Mouse (Mus musculus) heart, postnatal 25 days (tissue): Measurements from ENCODE around the gene Dedd2. TPM values are rescaled to one million over a fixed set of nuclear protein-coding genes. Genes with fewer than 3 reads are reported as not detected.
A peak's percentile ranks its signal among the peaks of the same experiment; 100 is the strongest.
"Not testable (repeated sequence)": the region's sequence is repeated elsewhere in the genome, so short reads cannot be mapped to it uniquely, and the experiment has no call there.

Experiments
- DNase-seq: peaks from one replicate; pipeline ENCODE4 v3.0.0; 2022; ENCODE audit warnings: low spot score
- intact Hi-C: fragments of 180-260 bp; cut with DNase I; formaldehyde crosslinking; loops from one replicate; pipeline ENCODE4 v1.15.1; 2025
- total RNA-seq, 2 experiments: library from RNA; stranded (reverse); gene quantifications; 2 replicates each; pipeline ENCODE4 v1.2.3; 2021

Gene Dedd2
- 10 to 100 TPM; 13.6 to 20.2 TPM for total RNA-seq

DNA sequence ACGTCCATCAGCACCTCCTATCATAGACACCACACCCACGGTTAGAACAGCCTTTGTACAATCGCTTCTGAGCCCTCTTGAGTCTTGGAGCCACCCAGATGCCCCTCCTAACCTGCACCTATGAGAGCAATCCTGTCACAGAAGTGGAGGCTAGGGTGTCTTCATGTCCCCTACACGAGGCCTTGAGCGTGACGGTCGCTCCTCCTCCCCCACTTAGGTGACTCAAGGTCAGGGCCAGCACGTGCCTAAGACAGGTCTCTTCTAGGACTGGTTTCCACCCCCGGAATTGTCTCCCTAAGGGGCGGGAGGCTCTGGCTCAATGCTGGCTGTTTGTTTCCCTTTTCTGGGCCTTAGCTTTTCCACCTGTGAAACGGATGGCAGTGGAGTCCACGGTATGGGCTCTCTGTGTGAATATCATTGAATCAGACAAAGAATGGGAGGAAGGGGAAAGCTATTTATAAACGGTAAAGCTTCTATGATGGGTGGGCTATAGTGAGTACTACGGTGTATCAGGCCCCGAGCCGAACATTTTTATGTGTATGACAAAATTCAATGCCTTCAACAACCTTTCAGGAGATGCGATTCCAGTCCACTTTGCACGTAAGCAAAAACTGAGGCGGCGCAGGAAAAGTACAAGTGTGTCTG lies at the start of gene Dedd2:
Gene Dedd2, minus strand, starts transcription at position 159 of the 645 bp plus-strand sequence.
- no peak for DNase-seq
- intact Hi-C loops: no loop called here

DNA sequence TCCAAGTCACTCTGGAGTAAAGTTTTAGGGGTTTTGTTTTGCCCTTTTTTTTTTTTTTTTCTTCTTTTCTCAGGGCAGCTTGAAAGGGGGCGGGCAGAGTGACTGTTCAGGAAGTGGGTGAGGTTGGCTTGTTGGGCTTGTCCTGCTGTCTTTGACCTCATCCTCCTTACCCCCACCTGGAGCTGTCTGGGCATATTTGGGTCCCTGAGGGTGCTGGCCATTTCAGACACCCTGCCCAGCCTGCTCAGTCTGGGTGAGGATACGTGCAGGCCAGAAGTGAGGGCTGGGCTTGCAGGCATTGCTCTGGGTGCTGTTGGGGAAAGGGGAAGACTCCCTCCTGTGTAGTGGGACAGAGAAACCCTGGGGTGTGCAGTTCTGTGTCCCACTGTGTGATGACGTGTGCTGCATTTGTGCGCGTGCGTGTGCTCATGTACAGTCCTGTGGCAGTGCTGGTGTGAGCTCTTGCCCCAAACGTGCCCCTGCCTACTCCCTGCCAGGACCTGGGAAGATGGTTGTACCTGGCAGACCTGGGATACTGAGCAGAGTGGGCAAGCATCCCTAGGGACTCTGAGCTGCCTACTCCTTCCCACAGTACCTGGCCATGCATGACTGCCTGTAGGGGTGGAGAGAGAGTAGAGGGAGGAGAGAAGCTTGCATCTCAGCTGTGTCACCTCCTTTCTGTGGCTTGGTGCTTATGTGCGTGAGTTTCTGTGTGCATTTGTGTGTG lies 49.3 kb upstream of the Dedd2 start:
- DNase-seq: no peak
- intact Hi-C loops: no loop called here

DNA sequence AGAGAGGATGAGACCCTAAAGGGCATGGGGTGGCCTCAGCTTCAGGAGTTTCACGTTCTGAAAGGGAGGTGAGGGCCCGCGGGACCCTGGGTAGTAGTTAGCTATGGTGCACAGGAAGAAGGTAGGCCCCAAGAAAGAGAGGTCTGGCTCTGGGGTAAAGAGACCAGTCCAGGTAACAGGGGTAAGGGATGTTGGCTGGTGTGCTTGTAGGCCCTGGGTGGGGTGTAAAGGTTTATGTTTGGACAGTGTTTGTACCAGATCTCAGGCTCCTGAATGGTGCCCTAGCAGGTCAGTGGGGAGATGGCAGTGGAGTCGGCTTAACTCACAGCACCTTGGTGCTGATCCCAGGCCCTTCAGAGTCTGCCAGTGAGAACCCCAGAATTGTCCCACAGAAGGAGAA lies 48.6 kb upstream of the Dedd2 start:
- no peak for DNase-seq

DNA sequence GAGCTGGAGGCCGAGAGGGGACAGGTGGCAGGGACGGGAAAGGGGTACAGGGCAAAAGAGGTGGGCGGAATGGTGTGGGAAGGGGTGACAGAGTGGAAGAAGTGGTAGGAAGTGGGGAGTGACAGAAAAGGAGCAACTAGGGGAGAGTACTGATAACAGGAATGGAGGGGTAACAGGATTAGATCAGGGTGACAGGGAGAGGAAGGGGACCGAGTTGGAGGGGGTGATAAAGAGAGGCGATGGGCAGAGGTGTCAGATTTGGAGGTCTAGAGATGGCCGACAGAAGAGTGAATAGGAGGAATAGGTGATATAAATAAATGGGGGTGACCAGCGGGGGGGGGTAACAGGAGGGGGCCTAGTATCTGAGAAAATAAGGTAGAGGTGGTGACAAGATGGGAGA lies 48.2 kb upstream of the Dedd2 start:
- intact Hi-C loops: no loop called here
- no peak for DNase-seq

More for the DNA sequence above, 48.6 kb upstream of the Dedd2 start:
- intact Hi-C loops: no loop called here

DNA sequence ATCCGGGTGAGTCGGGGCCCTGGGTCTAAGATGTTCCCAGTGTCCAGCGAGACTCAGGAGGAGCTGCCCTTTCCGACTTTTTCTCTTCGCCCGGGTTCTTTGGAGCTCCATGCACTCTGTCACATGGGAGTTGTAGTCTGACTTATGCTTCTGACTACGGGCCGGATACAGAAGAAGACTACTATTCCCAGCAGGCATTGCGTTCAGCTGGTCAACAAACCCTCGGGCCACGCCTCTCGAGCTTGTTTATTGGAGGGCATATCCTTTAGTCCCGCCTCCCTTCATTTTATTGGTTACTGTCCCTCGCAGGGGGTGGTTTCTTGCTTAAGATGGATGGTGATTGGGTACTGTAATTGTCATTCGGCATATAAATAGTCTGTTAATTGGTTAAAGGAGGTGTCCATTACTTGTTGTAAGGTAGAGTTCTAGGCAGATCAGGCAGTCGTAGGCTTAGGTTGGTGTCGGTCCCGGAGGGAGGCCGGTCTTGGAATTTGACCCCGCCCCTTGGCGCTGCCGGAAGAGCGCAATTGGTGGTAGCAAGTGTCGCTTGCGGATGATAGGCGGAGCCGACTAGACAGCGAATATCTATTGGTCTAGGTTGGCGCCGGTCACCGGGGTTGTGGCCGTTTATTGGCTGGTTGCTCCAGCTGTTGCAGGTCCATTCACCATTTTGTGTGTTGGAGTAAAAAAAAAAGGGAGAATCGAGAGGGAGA lies 47.5 kb upstream of the Dedd2 start:
- peak; percentile 100 for DNase-seq
- intact Hi-C loops: loop anchor here (2.0 kb wide), 1 partner anchor 15 kb away; no protein-coding TSS in a partner anchor

DNA sequence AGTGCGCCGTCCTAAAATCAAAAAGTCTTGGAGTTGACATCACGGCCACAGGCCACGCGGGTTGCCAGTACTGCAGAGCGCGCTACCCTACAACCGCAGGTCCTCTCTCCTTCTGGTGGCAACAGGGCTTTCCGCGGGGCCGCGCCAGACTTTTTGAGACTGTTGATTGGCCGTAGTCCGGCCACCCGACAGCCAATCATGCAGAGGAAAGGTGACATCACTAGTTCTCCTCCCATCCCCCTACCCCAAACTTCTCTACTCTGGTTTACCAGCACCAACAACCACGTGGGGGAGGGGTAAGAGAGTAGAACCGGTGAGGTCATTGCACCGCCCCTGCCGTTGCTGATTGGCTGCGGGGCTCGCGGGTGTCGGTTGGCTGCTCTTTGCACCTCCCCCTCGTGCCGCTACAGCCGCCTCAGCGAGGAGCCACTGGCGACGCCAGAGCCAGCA lies 46.9 kb upstream of the Dedd2 start, which contains the start of gene Cic:
Gene Cic, plus strand, starts transcription at position 404 of the 450 bp plus-strand sequence.
- intact Hi-C loops: loop anchor here (2.0 kb wide), 1 partner anchor 15 kb away; no protein-coding TSS in a partner anchor
- peak; percentile 99 for DNase-seq

DNA sequence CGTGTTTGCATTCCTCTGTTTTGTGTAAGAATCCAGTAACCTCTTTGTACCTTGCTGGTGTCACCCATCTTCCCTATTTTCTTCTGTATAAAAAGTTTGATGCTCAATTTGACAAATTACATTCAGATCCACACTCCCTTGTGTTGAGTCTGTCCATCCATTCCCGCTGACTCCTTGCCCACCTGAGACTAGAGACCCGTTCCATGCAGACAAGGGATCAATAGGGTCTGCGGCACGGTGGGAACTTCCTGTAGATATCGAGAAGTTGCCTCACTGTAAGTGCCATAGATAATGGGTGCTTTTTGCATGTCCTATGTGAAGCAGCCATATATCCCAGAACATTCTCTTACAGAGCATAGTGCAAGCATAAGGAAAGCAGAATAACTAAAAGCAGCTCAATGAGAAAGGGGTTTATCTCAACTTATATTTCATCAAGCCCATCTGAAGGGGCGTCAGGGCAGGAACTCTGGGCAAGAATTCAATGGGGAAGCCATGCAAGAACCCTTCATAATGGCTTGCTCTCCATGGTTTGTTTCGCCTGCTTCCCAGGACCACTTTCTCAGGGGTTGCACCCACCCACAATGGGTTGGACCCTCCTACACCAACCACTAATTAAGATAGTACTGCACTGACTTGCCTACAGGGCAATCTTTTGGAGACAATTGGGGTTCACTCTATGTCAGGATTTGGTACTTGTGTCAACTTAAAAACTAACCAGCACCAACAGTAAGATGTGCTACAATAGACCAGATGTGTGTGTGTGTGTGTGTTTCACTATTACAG lies 46.0 kb upstream of the Dedd2 start:
- intact Hi-C loops: loop anchor here (2.0 kb wide), 1 partner anchor 14 kb away; no protein-coding TSS in a partner anchor
- no peak for DNase-seq

DNA sequence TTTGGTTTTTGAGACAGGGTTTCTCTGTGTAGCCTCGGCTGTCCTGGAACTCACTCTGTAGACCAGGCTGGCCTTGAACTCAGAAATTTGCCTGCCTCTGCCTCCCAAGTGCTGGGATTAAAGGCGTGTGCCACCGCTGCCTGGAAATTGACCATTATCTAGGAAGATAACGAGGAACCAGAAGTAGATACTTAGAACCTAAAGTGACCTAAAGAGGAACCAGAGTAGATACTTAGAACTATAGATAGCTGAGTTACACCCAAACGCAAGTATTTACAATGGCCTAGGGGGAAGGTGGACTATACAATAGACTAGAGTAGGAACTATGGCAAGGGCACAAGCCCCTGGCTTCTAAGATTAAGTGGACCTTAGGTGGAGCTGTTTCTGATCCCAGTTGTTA lies 45.3 kb upstream of the Dedd2 start:
- intact Hi-C loops: loop anchor here (2.0 kb wide), 1 partner anchor 13 kb away; no protein-coding TSS in a partner anchor
- not testable (repeated sequence) for DNase-seq

DNA sequence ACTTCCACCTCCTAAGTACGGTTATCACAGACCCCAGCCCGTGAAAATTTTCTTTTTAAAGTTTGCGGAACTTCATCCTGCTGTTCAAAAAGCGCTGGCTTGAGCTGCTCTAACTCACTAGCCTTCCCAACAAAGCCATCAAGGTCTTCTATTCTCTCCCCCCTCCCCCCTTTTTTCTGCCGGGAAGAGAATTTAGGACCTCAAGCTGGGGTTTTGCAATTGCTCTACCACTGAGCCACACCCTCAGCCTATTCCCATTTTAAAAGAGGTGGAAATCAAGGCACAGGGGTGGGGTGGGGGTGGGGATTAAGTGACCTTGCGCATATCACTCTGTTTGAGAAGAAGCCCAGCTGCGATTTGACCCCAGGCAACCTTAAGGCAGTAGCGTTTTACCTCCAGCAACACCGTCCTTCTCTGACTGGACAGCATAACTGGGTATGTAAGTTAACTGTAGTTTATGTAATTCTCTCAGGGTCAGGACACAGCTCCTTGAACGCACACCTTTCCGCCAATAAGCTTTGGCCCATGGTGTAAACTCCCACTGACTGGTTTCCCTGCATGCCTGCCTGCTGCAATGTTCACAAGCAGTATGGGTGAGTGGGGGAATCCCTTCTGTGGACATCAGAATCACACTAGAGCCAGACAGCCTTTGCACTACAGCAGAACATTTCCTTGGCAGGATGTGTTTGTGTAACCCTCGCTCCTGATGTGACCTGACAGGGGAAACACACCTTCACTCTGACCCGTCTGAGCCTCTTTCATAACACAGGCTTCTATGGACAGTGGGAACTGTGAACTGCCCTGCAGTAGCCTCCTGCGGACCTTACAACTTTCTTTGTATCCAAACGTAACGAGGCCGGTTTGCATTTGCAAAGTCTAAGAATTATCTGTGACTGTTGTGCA lies 43.8 kb upstream of the Dedd2 start:
- DNase-seq: no peak
- intact Hi-C loops: no loop called here

DNA sequence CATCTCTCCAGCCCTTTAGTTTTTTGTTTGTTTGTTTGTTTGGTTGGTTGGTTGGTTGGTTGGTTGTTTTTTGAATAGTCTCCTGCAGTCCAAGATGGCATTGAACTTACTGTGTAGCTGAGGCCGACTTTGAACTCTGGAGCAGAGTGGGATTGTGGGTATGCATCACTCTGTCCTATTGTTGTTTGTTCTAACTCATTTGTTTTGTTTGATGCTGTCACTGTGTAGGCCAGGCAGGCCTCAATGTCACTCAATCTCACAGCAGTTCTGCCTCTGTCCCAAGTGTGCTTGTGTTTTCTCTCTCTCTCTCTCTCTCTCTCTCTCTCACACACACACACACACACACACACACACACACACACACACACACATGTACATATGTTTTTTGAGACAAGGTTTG lies 41.5 kb upstream of the Dedd2 start:
- intact Hi-C loops: no loop called here
- DNase-seq: no peak

DNA sequence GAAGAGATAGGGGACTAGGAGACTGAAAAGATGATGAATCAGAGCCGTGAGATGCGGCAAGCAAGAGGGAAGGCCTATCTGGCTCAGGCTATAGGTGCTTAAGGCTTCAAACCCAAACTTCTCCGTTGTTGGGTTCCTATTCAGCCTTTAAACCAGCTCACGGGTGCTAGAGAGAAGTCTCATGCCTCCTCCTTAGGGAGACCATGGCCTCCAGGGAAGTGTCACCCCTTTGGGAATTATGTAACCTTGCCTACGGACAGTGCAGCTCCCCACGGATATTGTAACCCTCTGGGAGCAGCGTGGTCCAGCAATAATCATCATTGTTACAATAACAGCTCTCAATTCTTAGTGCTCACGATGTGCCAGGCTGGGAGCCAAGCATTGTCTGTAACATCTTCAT lies 31.4 kb upstream of the Dedd2 start:
- intact Hi-C loops: loop anchor here (2.0 kb wide), 1 partner anchor 15 kb away; the partner anchor contains the start of gene Cic

DNA sequence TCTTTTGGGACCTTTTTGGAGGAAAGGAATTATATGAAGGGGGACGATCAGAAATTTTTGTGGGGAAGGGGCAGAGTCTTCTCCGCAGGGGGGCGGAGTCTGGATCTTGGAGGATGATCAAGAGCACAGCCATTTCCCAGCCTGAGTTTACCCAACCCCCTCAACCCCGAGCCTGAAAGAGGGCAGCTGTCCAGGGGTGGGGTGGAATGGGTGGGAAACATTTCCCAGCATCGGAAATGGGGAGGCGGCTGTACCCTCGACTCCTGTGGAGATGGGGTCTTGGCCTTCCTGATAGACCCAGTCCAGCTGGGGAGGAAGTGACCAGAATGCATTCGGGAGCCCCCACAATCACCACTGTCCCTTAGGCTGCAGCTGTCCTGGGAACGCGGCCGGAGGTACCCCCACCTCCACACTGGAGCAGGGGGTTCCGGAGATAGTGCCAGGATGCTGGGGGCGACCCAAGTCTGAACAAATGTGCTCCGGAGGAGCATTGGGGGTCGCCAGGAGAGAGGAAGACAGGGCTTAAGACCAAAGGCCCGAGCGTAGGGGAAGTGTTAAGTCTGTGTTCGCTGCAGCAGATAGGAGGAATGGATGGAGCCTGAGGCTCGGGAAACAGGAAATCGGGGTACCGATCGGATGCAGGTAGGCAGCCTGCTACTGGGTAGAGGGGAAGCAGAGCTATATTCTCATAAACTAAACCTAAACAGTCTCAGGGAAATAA lies 30.8 kb upstream of the Dedd2 start:
- intact Hi-C loops: no loop called here

More for the DNA sequence above, 31.4 kb upstream of the Dedd2 start:
- DNase-seq: no peak

DNA sequence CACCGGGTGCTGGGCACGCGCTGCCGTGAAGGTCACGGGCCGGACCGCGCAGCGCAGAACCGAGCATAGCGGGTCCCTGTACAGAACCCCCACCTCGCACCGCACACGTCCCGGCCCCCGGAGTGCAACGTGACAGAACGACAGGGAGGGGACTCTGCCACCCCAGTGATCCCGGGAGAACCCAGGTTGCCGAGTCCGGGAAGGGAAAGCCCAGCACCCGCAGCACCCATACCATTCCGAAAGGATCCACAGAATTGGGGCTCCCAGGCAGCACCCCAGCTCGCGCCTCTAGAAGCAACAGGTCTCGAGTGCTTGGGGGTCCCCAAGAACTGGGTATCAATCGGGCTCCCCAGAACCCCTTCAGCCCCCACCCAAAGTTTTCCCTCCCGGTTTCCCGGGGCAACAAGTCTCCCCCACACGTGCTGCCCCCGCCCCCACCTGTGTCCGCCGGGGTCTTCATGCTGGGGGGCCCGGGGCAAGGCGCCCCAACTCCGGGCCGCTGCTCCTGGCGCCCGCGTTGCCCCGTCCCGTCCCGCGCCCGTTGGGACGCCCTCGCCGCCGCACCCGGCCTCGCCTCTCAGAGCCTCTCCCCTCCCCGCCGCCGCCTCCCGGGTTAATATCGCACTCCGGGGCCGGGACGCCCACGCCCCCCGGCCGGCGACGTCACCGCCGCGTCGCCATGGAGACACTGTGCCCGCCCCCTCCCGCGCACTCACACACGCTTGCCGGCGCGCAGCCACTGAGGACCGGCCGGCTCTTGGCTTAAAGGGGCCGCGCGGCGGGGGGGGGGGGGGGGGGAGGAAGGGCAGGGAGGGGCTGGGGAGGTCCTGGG lies 29.9 kb upstream of the Dedd2 start, which contains the start of gene Erf:
Gene Erf, minus strand, starts transcription at position 621 of the 832 bp plus-strand sequence.
- peak; percentile 93 for DNase-seq
- intact Hi-C loops: no loop called here

More for the DNA sequence above, 30.8 kb upstream of the Dedd2 start:
- DNase-seq: peak; percentile 72

DNA sequence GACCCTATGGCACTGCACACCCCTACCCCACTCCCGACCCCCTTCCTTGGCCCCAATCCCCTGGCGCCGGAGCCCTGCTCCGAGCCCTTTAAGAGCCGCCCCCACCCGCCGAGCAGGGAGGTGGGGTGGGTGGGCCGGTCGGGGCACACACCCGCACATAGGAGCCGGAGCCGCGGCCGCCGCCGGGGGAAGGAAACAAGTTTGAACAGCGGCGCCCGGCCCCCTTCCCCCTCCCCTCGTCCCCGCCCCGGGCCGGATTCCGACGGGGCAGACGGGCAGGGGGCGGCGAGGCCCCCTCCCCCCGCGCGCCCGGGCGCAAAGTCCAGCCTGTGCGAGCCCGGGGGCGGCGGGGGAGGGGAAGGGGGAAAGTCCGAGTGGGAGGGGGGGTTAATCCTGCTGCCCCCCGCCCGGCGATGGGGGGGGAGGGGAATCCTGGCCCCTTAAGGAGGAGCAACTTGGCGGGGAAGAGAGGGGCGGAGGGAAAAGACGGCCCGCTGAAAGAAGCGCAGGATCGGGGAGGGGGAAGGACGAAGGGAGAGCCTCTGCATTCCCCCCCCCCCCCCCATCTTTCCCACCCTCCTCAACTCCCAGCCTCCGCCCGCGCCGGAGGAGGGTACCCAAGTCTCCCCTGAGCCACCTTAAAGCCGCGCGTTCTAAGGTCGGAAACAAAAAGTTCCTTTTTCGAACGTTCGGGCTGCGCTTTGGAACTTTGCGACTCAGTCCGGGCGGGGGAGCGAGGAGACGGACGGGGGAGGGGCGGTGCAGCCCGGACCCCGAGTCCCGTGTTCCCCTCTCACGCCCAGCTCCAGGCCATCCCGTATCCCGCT lies 29.1 kb upstream of the Dedd2 start:
- intact Hi-C loops: loop anchor here (1.0 to 2.0 kb wide), 2 partner anchors 10 to 29 kb away; no protein-coding TSS in a partner anchor
- peak; percentile 75 for DNase-seq

DNA sequence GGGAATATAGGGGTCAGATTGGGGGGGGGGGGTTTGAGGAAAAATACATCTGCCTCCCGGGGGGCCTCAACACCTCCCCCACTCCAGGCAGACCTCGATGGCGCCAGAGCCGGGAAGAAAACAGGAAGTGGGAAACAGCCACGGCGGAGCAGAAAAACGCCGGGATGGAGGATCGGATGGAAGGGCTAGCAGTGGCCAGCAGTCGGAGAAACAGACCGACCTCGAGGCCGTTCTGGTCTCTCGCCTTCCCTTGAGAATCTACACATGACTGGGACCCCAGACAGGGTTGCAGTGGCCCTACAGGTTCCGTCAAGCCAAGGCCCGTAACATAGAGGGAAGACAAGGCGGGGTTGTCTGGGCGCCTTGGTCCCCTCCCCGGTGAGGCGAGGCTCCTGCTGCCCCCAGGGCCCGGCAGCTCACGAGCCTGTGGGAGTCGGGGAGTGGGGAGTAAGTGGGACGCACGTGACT lies 28.5 kb upstream of the Dedd2 start:
- intact Hi-C loops: loop anchor here (1.0 to 2.0 kb wide), 2 partner anchors 10 to 30 kb away; no protein-coding TSS in a partner anchor
- DNase-seq: no peak
